Mouse (Mus musculus) common myeloid progenitor, adult 5-6 weeks (primary cell): ENCODE measurements around the gene Bsn. TPM values are rescaled to one million over a fixed set of nuclear protein-coding genes. Genes with fewer than 3 reads are reported as not detected.

ENCODE experiments used
- ATAC-seq: replicated peaks from 2 replicates; pipeline ENCODE4 v1.8.0; 2016; ENCODE audit warnings: low read depth, mild to moderate bottlenecking, moderate TSS enrichment, inconsistent platforms; ENCODE audit not compliant: poor library complexity, severe bottlenecking
- total RNA-seq: library from RNA; stranded (forward); fragments of 200-1000, 187-1606 nt; gene quantifications from 2 replicates; pipeline ENCODE4 v1.2.3, GENCODE M21; 2017

The Bsn gene
- total RNA-seq, 1 experiment from 2014 or later, result 4.0 TPM

DNA sequence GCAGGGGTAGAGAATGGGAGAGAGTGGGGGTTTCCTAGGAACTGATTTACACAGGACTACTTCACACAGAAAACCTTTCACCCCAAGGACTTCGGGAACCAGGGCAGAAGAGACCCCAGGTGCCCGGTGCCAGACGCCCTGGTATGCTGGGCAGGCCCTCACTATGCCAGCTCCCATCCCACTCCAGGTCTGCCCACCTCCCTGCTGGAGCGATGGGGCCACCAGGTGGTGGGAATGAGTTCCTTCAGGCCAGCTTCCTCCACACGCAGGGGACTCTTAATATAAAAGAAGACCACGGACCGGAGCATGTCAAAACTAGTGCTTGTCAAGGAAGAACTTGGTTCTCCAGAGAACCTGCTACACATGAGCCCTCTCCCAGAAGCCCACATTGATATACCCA lies 123.0 kb downstream of the Bsn start:
- ATAC-seq, result no peak

DNA sequence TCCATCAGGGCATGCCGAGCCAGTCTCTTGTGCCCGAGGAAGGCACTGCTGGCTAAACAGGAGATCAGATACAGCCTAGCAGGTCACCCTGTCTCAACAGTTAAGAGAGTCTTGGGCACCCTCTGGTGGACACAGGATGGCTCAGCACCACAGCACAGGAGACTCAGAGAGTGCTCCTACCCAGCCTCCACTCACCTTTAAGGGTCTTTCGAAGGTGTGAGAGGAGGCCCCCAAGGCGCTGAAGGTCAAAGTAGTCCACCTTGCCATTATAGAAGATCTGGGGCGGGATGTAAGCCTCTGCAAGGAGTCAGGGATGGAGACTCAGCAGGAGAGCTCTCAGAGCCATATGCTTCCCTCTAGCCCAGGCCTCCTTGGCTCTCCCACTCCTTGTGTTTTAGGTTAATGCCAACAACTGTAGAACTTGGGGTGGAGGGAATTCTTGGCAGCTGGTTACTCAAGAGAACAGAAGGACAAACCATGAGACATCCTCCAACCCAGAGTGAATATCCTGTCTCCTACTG lies 124.6 kb downstream of the Bsn start:
- peak; percentile 77 for ATAC-seq

GRCm38 (mm10) chr9:108063361-108063760 lies 126.8 kb downstream of the Bsn start:
- no peak for ATAC-seq

- ATAC-seq, result no peak
These were observed 128.0 kb downstream of the Bsn start for GRCm38 (mm10) chr9:108062142-108062541.

DNA sequence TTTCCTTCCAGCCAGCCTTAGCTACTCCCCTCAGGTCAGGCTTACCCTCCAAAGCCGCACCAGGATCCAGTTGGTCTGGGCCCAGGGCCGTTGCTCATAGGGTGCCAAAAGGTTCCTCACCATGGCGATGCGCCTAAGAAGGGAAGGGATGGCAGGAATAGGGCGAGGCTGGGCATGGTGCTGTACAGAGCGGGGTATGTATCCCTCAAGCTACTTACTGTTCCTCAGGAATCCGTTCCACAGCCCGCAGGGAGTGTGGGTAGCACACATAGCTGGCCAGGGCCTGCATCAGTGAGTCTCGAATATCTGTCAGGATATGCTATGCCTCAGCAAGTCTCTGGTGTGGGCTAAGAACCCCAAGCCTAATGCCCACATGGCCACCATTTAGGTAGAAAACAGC lies 131.9 kb downstream of the Bsn start:
- ATAC-seq, result no peak

GRCm38 (mm10) chr9:108057262-108057562 lies 133.0 kb downstream of the Bsn start:
- no peak for ATAC-seq

DNA sequence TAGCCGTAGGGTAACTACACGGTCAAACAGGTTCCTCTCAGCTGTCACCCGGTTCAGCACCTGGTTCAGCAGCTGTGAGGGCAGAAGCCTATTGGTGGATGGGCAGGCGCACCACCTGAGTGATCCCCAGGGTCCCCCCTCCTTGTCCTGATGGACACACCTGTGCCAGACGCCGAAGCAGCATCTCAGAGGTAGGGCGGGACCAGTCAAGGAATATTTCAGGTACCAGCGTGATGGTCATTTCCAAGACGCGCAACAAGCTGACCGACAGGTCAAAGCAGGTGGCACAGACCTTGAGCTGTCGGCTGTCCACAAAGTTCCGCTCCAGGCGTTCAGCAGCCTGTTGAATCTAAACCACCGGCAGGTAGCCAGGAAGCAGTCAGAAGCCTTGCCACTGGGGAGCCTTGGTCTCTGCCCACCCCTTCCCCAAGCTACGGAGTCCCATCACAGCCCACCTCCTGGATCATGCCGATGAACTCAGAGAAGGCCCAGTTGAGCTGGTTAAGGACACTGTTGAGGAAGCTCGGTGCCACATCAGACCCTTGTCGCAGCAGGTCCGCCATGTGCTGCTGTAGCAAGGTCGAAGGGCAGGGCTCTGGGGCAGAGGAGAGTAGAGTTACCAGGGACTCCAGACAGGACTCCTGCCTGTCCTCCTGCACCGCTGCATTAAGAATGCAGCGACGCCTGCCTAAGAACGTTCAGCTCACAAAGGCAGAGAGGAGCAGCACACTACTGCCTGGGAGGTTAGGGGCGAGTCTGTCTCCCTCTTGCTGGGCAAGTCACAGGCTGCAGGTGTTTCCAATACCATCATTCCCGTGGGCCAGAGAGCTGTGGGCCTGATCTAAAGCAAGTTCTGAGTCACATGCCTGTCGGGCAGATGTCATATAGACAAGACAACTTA lies 133.6 kb downstream of the Bsn start:
- no peak for ATAC-seq

GRCm38 (mm10) chr9:108055661-108056237 lies 134.4 kb downstream of the Bsn start:
- ATAC-seq, result no peak

DNA sequence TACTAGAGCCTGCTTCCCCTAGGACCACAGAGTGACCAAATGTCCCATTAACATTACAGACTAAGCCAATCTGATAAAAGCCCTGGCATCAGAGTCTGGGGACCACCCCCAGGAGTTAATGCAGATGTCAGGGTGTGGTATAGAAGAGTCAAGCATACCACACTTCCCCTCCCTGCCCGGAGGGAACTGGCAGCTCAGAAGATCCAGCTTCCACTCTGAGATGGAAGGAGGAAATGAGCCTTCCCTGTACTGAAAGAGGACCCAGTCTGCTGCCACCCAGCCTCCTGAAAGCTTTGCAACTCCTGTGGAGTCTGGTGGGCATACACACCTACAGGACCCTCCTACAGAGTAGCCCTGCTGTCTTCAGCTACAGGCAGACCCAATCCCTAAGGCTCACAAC lies 135.1 kb downstream of the Bsn start:
- ATAC-seq, result no peak

DNA sequence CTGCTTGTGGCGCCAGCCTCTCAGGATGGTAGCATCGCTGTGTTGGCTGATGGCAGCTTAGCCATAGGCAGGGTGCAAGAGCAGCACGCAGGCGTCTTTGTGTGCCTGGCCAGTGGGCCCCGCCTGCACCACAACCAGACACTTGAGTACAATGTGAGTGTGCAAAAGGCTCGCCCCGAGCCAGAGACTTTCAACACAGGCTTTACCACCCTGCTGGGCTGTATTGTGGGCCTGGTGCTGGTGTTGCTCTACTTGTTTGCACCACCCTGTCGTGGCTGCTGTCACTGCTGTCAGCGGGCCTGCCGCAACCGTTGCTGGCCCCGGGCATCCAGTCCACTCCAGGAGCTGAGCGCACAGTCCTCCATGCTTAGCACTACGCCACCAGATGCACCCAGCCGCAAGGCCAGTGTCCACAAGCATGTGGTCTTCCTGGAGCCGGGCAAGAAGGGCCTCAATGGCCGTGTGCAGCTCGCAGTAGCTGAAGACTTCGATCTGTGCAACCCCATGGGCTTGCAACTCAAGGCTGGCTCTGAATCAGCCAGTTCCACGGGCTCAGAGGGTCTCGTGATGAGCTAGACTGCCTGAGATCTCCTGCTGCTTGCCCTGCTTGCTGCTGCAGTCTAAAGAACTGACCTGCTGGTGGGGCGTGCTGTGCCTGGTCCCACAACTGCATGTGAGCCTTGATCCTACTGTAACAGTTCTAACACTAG lies 135.7 kb downstream of the Bsn start:
- ATAC-seq, result no peak

DNA sequence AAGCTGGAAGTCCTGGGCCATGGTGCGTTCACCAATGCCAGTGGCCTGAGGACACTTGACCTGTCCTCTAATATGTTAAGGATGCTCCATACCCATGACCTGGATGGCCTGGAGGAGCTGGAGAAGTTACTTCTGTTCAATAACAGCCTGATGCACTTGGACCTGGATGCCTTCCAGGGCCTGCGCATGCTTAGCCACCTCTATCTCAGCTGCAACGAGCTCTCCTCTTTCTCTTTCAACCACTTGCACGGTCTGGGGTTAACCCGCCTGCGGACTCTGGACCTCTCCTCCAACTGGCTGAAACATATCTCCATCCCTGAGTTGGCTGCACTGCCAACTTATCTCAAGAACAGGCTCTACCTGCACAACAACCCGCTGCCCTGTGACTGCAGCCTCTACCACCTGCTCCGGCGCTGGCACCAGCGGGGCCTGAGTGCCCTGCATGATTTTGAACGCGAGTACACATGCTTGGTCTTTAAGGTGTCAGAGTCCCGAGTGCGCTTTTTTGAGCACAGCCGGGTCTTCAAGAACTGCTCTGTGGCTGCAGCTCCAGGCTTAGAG lies 136.4 kb downstream of the Bsn start:
- ATAC-seq, result no peak

GRCm38 (mm10) chr9:108052885-108053664 lies 137.1 kb downstream of the Bsn start, which contains the start of gene Amigo3:
Gene Amigo3, plus strand, starts transcription at chr9:108053159.
- peak; percentile 75 for ATAC-seq

GRCm38 (mm10) chr9:108052411-108052810 lies 137.8 kb downstream of the Bsn start:
- no peak for ATAC-seq

GRCm38 (mm10) chr9:108051931-108052220 lies 138.3 kb downstream of the Bsn start:
- ATAC-seq, result no peak

- ATAC-seq, result no peak
These were observed 138.8 kb downstream of the Bsn start for GRCm38 (mm10) chr9:108051184-108051930.

GRCm38 (mm10) chr9:108049561-108050251 lies 140.5 kb downstream of the Bsn start:
- peak; percentile 6; the same call in 1 of the 2 replicates for ATAC-seq

DNA sequence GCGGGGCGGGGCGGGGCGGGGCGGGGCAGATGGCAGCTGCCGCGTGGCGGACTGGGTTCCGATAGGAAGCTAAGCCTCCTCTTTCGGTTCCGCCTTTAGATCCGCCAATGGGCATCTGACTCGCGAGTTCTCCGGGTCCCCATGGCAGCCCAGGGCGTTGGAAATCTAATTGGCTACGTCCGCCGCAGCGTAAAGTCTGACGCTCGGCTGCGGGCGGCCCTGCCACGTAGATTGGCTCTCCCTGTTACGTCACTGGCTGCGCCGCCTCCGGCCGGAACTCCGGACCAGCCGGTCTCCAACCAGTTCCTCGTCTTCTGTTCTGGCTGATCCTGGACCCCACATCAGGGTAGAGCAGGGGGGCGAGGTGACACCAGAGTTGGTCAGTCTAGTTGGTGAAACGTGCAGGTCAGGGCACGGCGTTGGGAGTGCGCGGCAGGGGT lies 141.1 kb downstream of the Bsn start, which contains the start of gene Gmppb:
Gmppb (plus strand) TSS at position 227 of the 440 bp plus-strand sequence.
- peak; percentile 80 for ATAC-seq

GRCm38 (mm10) chr9:108048566-108048955 lies 141.6 kb downstream of the Bsn start:
- peak; percentile 1; the same call in 1 of the 2 replicates for ATAC-seq
